Mouse (Mus musculus) monocyte, adult 5-6 weeks (primary cell): ENCODE measurements around the gene Gm11444. TPM values are rescaled to one million over a fixed set of nuclear protein-coding genes. Genes with fewer than 3 reads are reported as not detected.

ENCODE experiments used
- ATAC-seq: fragments of 153-309, 156-312 bp; replicated peaks from 2 replicates; pipeline ENCODE4 v1.8.0; 2017; ENCODE audit warnings: mild to moderate bottlenecking; ENCODE audit not compliant: low TSS enrichment, insufficient number of reproducible peaks, severe bottlenecking, poor library complexity, low FRiP score
- total RNA-seq: library from RNA; stranded (forward); fragments of 200-1000, 200-491, 200-594 nt; gene quantifications from 3 replicates; pipeline ENCODE4 v1.2.3, GENCODE M21; 2017

The Gm11444 gene
- total RNA-seq, 1 experiment from 2014 or later = not detected

DNA sequence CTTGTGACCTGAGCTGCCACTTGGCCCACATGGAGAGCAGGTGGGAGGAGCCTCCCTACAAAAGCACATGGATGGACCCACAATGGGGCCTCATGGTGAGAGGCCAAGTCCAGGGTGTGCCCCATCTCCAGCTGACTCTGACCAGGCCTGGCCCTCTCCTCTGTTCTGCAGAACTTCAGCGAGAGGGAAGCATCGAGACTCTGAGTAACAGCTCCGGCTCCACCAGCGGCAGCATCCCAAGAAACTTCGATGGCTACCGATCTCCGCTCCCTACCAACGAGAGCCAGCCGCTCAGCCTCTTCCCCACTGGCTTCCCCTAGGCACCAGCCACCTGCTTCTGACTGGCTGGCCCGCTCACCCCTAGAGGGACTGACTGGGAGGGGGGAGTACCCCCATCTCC is 25.1 kb downstream of the Gm11444 start:
- no peak for ATAC-seq

DNA sequence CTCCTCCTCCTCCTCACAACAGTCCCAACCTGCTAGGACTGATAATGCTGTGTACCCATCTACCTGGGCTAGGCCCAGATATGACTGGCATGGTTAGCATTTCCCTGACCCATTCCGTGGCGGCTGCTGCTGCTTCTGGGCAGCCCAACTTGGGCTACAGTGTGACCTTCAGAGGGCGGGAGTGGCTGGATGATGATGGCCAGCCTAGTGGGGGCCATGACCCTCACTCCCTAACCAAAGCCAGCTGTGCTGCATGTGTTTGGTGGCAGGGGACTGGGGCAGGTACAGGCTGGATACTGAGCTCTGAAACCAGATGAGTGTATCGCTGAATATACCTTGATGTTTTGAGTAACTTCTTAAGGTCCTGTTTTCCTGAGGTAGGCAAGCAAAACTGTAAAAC is 26.3 kb downstream of the Gm11444 start:
- no peak for ATAC-seq

DNA sequence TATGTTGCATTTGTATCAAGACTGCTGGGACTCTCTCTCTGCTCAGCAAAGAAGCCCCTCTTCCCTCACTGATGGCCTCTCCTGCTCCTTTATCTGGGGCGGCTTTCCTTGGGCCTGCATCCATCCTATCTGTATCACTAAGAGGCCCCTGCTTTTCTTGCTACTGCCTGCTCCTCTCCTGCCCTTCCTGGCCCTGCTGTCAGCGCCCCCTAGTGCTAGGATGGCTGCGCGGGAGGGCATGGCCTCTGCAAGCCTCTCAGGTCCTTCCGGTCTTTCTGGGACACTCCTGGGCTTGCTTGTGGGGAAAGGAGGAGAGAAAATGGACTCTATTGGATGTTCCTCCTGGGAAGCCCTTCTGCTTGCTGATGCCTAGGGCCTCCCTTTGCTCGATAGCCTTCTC is 27.0 kb downstream of the Gm11444 start:
- ATAC-seq = peak; percentile 67

DNA sequence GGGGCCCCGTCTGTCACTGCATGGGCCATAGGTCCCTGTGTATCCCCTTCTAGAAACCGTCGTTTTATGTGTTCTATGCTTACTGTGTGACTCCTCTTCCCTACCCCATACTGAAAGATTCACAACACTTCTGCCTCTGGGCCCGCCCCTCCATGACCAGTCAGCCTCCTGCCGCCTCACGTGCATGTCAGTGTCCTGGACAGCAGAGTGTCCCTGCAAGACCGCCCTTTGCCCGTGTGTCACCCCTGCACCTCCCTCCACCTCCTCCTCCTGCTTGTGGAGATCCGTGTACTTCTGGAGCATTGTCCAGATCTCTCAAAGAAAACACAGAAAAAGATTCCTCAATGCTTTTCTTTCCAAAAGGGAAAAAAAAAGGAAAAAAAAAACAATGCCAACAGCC is 28.5 kb downstream of the Gm11444 start:
- ATAC-seq = no peak

DNA sequence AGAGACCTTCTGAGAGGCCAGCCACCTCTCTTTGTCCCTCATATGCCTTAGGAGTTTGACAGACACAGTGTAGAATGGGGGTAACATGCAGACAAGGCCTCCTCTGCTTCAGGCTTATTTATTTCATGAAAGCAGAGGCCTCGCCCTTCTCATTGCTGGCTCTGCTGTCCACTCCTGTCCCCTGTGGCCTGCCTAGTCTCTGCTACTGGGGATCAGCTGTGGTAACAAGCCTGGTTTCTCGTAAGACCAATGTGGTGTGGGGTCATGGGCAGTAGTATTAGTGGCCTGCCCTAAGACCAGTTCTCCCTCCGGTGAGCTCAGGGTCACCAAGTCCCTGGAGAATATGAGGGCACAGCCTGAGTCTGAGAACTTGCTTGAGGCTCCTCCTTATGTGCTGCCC is 29.2 kb downstream of the Gm11444 start:
- no peak for ATAC-seq

DNA sequence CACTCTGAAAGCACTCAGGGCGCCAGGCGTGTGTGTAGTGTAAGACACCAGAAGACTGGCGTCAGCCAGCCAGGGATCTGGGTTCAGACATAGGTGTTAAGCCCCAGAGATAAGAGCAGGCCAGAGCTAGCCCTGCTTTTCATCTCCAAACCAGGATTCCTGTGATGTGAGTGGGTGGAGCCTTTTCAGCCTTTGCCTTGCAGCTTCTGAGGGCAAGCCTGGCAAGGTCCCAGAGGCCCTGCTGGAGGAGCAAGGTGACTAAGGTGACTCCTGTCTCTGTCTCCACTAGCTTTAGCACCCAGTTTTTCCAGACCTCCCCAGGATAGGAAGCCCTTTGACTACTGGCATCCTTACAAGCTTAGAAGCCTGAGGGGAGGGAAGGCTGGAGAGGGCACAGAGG is 31.7 kb downstream of the Gm11444 start:
- ATAC-seq = no peak

DNA sequence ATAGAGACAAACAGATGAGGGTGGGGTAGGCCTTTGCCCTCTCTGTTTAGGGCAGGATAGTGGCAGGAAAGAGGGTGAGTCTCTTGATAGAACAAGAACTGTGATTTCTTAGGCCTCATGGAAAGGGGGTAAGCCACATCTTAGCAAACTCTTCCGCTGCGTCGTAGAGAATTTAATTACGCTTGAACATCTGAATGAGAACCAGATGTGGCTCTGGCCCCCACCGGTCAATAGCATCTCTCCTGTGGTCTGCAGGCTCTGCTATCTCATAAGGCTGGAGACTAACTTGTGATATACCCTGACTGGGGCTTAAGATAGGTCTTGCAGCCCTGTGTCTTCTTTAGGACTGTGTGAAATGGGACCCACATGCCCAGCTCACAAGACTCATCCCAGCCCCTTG is 33.7 kb downstream of the Gm11444 start:
- ATAC-seq = no peak

DNA sequence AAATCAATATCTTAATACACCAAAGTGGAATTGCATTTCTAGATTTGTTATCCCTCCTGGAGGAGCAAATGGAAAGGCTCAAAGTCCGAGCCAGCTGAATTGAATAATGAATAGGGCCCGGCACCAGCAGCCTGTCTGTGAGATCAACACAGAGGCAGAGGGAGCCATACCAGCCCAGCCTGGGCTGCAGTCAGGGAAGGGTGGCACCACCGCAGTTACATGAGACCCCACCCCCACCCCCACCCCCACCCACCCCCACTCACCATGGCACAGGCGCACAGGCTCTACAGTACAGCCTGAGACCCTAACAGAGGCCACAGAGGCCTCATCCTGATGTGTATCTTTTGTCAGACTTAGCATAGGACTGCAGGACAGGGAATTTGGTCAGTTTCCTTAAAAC is 35.5 kb downstream of the Gm11444 start:
- no peak for ATAC-seq

DNA sequence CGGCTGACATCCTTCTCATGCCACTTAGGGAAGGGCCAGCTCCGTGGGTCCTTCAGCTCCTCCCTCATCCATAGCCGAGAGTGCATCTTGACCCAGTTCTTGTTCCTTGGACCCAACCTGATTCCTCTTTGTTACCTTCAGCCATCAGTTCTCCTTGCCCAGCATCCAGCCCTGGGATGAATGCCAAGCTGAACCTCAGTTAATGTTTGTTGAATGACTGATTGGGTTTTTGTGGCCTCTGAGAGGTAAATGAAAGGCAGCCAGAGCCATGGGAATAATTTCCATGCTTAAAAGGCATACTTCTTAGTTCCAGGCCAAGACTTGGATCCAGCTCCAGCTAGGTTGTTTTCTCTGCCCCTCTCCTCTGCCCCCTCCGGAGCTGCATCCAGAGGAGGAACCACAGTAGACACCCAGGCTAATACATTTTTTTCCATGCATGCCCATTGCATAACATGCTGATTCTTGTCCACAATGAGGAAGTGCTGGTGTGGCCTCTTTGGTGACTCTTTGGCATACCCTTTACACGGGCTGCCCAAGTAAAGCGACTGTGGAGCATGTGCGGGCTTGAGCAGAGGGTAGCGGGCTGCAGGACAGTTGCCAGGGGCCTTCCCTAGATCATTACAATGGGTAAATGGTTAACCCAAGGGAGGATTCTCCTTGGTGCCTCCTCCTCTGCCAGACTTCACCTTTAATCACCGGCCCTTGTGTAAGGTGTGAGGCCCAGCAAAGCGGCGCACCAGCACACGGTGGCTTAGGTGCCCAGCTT is 37.7 kb downstream of the Gm11444 start:
- ATAC-seq = peak; percentile 89

DNA sequence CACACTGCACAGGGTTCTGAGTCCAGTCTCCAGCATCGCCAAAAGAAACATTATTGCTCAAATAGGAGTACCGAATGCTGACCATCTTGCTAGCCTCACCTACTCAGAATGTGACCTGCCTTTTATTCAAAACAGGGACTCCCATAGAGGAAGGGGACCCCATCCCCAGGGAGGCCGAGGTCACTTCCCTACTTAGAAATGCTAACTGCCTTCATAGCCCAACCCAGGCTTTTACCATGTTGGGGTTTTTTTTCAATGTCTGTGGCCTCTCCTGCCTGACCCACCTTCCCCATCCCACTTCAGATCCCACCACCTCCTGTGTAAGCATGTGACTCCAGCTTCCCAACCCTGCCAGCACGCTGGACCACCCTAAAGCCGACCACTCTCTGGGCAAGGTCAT is 38.5 kb downstream of the Gm11444 start:
- ATAC-seq = no peak

DNA sequence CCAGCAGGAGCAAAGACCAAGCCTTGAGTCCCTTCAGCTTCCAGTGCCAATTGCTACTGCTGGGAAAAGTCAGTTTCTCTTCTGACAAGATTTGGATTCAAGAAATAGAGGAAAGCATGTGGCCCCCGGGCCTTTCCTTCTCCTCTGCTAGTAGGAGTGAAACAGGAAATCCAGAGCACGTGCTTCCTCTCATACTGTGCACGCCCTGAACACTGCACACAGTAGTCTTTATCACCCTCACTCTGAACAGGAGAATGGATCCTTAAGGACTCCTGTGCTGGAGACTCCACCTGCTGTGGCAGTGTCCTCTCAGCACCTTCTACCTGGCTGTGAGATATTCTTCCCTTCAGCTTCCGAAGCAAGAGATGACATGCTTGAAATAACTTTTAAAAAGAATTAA is 38.9 kb downstream of the Gm11444 start:
- ATAC-seq = no peak

DNA sequence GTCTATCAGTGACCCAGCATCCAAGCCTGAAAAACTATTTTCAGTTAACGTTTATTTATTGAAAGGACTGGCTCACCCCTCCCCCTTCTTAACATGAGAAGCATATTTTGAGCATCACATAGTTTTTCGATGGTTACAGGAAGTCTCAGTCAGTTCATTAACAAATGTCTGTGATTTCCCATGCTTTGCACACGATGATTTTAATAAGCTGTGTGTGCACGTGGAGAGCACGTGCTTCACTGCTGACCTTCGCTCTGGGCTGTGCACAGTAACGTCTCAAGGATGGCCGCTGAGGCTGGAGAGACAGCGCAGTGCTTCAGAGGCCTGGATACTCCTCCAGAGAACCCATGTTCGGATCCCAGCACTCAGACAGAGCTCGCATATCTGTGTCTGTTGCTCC is 42.8 kb downstream of the Gm11444 start:
- no peak for ATAC-seq

DNA sequence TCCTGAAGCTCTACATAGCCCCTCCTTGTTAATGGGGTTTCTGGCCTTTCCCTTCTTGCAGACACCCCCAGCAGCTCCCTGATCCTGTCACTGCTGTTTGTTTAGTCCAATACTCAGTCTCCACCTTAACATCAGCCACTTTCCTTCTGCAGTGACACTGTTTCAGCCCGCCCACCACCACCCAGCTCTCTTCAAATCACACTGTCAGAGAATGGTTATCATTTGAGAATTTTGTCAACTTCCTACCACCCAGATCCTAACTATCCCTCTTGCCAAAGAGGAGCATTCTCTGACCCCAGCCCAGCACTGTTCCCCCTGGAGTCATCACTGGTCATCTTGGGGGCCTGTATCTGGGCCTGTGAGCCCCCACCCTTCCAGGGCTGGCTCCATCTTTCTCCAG is 44.4 kb downstream of the Gm11444 start:
- no peak for ATAC-seq

DNA sequence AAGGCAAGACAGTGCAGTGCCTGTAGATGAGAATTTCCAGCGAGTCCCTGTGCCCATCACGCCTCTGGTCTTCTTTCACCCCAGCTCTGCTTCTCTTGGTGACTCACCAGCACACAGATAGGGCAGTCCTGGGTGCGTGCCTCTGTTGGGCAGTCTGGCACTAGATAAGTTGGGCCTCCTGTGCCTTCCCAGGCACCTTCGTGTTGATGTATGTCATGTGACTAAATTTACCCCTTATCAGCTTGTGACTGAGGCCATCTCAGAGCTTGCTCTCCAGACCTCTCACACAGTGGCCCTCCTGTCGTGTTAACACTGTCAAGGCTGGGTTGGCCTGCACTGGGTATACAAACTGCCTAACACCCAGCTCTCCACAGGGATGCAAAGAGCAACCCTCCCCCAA is 46.1 kb downstream of the Gm11444 start:
- ATAC-seq = no peak

DNA sequence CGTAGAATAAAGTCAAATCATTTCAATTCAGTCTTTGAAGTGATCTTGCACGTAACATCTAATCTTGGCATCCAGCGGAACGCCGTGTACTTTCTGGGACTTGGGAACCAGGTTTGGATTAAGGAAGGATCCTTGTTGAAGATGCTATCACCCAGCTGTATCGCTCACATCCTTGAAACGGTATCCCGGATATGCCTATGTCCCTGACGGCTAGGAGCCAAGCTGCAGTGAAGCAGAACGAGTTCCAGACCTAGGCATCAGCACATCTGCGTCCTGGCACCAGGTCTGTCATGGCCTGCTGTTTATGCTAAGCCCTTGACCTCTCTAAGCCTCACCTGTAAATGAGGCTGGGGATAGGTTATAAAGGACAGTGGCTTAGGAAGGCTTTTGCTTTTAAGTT is 49.8 kb downstream of the Gm11444 start:
- no peak for ATAC-seq

DNA sequence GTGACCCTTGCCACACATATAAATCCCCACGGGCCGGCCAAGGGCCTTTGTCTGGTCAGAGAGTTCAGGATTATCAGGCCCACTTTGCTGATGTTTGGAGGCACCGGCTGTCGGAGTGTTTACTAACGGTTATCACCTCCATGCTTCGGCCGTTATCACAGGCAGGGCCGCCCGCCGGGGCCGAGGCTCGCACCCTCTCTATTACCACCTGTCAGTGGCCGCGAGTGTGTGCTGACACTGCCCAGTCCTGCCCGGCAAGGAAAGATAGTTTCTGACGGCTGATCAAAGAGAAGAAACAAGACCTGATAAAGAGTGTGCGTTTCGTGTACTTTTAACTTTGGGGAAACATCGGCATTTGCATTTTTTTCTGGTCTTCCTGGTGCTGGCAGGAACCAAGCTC is 50.3 kb downstream of the Gm11444 start:
- ATAC-seq = no peak

DNA sequence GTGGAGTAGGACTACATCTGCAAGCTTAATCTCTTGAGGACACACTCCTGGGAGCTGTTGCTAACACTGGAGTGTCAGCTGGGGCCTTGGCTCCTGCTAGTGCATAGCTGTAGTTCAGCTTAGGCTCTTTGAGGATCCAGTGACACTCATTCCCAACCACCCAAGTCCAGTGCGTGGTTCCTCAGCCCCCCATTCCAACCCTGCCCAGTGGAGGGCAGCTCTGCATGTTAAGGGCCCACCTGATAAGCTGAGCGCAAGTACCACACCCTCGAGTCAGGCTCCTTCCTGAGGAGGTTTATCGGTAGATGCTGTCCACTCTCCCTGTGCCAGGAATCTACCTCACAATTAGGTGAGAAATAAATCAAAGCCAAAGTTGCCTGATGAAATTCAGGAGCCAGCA is 50.7 kb downstream of the Gm11444 start:
- no peak for ATAC-seq
